Mouse (Mus musculus): ENCODE measurements around the gene Mier3.

The Mier3 gene

DNA sequence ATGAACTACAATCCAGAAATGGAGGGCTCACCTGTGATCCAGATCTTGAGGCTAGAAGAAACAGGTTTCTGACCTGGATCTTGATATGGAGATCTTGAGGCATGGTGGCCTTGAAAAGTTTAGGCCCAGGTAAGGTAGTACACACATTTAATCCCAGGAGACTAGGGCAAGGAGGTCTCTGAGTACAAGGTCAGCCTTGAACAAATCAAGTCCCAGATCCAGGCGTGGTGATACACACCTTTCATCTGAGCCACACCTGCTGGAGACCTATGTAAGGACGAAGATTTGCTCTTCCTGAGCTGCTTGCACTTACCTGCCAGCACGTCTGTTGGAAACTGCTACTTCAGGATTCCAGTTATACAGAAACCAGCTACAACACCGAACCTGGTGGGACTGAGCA is at the start of gene Mier3:
TSS of gene Mier3 (plus strand) at position 301 of the 400 bp plus-strand sequence.
- DNase-seq, result no peak

DNA sequence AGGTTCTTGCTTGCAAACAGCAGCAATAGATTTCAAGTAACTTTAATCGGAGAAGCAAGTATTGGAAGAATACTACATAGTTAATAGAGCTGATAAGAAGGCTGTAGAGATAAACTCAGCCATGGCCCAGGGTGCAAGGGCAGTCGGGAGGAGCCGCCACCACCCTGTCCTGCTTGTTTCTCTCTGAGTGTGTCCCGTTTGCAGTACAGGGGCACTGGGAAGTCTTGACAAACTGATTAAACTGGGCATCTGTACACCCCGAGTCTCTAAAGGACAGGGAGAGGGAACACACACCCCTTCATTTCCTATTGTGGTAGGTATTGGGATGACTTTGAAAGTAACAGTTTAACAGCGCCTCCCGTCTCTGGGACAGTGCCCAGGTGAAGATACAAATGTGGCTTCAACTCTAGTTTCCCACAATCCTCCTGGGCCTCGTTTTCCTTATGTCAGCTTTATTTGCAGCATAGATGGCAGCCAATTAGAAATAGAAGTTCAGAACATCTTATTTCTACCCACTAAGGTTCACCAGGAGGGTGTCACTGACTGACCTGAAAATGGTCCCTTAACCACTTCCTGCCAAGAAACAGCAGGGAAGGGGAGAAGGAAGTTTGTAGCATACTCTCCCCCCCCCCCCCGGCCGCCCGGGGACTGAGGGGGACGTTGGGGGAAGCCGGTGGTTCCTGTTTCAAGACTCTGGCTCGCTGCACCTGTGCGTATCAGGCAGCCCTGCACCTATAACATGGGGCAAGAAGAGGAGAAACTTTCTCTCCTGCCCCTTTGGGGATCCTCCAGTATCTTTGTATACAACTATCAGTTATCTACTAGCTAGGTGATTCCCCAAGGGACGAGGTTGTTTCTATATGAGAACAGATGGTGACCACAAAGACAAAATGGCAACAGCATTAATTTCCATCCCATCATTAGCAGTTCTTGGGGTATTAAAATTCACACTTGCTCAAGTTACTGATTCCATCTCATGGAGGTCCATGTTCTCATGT is 46.3 kb upstream of the Mier3 start:
- DNase-seq, result peak; percentile 61

GRCm38 (mm10) chr13:111640319-111640718 is 40.5 kb upstream of the Mier3 start:
- no peak for DNase-seq

- no peak for DNase-seq
Measured at GRCm38 (mm10) chr13:111643636-111644035, 37.1 kb upstream of the Mier3 start.

DNA sequence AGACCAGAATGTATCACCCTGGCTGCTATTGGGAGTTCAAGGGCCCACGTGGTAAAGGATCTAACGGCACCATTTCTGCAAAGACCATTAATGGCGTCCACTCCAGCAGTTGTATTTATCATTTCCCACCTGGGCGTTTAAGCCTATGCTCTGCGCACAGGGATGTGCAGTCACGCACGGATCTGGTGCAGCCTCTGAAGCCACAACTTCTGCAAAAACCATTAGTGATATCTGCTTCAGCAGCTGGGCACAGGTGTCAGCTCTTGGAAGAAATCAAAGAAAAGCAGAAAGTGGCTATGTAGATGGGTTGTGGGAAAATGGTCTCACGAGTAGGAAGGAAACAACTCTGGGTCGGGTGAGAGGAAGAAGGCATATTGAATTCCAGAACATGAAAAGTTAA is 34.6 kb upstream of the Mier3 start:
- no peak for DNase-seq

- DNase-seq, result no peak
Measured at GRCm38 (mm10) chr13:111647279-111647678, 33.5 kb upstream of the Mier3 start.

- DNase-seq, result no peak
Measured at GRCm38 (mm10) chr13:111651020-111651419, 29.8 kb upstream of the Mier3 start.

- no peak for DNase-seq
Measured at GRCm38 (mm10) chr13:111655273-111655672, 25.5 kb upstream of the Mier3 start.

DNA sequence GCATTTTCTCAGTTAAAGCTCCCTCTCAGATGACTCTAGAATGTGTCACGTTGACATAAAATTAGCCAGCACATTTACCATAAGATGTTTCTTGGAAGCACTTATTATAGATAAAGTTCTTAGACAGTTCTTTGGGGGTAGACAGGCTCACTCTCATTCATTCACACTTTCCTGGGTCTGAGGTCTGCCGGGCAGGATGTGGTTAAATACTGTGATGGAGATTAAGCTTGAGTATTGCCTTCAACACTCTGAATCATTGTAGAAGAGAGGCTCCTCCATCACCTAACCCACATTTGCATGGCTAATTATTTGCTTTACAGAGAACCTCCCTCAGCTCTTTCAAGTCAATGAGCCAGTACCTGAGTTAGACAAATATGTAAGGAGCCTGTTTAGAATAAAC is 24.9 kb upstream of the Mier3 start:
- peak; percentile 26 for DNase-seq

GRCm38 (mm10) chr13:111656309-111656708 is 24.5 kb upstream of the Mier3 start:
- DNase-seq, result no peak

- no peak for DNase-seq
Measured at GRCm38 (mm10) chr13:111656769-111657168, 24.0 kb upstream of the Mier3 start.

DNA sequence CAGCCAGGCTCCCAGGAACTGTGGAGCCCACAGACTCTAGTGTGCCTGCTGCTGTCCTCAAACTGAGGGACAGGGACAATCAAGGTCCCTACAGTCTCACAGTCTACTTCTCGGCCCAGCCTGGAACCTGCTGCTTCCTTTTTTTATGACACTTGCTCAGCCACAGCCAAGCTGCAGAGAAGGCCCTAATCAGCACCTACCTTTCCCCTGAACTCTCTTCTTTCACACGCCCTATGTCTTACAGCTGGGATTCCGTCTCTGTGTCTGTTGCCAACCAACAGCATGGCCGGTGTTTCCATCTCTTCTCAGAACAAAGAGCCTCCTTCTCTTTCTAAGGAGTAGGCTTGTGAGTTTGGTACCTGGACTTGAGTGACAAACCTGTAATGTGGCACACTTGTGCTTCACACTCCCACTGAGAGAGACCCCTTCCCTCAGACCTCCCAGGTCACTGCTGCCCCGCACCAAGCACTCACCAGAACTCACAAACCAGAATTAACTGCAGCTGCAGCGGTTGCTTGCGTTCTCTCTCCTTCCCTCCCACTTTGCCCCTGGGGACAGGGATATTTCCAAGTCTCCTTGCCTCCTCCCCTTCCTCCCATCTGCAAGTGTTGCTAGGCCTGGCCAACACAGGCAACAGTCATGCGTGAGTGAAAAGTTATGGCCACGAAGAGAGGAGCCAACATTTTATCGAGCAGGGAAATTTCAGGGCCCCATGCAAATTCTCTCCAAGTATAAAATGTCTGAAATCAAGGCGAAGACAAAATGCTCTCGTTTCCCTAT is 22.1 kb upstream of the Mier3 start:
- DNase-seq, result no peak

- no peak for DNase-seq
Measured at GRCm38 (mm10) chr13:111659430-111659829, 21.3 kb upstream of the Mier3 start.

GRCm38 (mm10) chr13:111660072-111660471 is 20.7 kb upstream of the Mier3 start:
- DNase-seq, result no peak

- DNase-seq, result no peak
Measured at GRCm38 (mm10) chr13:111660556-111660955, 20.2 kb upstream of the Mier3 start.

GRCm38 (mm10) chr13:111668016-111668415 is 12.8 kb upstream of the Mier3 start:
- no peak for DNase-seq

- DNase-seq, result no peak
Measured at GRCm38 (mm10) chr13:111676841-111677240, 3.9 kb upstream of the Mier3 start.

DNA sequence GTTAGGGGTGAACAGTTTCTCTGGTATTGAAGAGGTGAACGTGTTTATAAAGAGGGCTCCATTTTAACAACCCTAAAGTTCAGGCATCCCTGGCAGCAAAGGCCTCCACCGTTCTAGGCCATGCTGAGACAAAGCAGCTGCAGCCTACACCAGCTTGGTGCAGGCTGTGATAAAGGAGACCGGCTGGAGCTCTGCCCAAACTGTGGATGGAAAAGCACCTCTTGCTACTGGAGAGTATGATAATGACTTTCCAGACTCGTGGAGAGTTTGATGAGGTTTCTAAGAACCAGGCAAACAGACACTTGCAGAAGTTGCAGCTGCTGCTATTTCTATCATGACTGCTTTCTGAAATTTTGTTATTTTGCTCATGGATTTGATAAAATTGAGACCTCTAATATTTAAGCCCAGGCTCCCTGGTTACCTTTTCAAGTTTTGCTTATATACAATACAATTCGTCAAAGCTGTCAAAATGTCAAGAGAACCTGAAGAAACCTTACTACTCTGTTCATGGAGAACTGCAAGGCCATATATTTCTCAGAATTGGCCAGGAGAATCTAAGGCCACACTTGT is 3.4 kb downstream of the Mier3 start:
- no peak for DNase-seq

DNA sequence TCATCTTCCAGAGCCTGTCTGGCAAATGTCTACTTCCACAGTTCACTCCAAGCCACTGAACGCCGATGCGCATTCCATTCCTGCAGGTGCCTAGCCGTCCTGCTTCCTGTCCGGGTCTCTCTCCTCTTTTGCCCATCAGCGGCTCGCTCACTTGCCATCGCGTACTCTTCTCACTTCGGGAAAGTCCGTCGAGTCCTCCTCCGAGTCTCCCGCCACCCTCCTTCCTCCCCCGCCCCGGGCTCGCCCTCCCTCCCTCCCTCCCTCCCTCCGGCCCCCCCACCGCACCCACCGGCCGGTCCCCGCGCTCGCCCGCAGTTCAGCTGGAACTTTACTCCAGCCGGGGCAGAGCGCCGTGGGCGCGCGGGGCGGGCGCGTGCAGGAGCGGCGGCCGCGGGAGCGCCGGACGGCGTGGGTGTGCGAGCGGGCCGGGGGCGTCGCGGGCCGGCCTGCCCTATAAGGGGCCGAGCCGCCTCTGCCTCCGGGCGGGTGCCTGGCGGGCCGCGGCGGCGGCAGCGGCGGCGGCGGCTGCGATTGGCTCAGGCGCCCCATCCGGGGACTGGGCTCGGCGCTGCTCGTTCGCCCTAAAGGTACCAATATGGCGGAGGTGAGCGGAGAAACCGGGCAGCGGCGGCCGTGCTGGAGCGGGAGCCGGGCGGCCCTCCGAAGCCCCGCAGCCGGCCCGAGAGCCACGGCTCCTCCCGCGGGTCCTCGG is 5.1 kb downstream of the Mier3 start:
- DNase-seq, result peak; percentile 90

- peak; percentile 59 for DNase-seq
Measured at GRCm38 (mm10) chr13:111686522-111687284, 5.9 kb downstream of the Mier3 start.

DNA sequence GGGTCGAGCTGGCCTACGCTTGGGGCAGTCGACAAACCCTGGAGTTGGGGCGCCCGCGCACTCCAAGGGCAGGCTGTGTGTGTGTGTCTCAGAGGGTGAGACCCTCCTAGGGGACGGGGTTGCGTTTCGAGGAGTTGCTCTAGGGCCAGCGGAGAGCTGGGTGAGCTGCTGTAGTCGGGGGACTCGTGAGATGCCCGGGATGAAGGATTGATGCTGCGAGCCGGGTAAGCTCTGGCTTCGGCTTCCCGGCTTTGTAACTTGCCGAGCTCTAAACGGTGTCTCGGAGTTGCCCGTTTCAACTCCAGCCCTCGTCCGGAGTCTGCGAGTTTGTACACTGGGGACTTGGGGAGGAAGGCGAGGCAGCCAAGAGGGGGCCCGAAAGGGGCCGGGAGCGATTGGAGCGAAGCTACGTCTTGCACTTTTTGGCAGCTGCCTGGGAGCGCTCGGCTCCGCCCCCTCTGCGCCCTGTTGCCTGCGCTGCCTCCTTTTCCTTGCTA is 6.6 kb downstream of the Mier3 start:
- peak; percentile 75 for DNase-seq

DNA sequence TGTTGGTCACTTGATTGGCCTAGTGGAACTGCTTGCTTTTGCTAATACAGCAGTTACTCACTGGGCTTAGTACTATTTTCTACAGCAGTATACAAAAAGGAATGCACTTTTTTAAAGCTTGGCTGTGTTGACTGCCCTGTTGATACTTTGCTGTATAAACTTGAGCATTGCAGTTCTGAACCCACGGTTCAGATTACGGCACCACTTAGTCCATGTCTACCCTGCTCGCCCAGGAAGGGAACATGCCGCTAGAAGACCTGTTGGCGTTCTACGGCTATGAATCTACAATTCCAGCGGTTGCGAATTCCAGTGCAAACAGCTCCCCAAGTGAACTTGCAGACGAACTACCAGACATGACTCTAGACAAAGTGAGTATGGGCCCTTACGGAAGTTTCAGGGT is 22.6 kb downstream of the Mier3 start:
- no peak for DNase-seq
